Mouse (Mus musculus) hindbrain, postnatal 0 days (tissue): Measurements from ENCODE around the gene Fam81a. TPM values are rescaled to one million over a fixed set of nuclear protein-coding genes. Genes with fewer than 3 reads are reported as not detected.

Experiments
- ATAC-seq: fragments of 200-750 bp; cut with Nextera tagmentation; 2 replicates; pipeline ENCODE4 v1.8.0; 2017; ENCODE audit warnings: mild to moderate bottlenecking, moderate TSS enrichment, moderate library complexity
- DNase-seq: peaks from one replicate; pipeline ENCODE4 v3.0.0-alpha.2; 2015; ENCODE audit warnings: low spot score
- H3K27ac ChIP-seq: fragments of 300-500 bp; sonication (generic); 2 replicates; pipeline ENCODE4 v1.5.1; 2014; ENCODE audit warnings: mild to moderate bottlenecking
- H3K27me3 ChIP-seq: fragments of 300-500 bp; sonication (generic); 2 replicates; pipeline ENCODE4 v1.6.1; 2014; ENCODE audit warnings: low read length, mixed read lengths; ENCODE audit not compliant: insufficient read depth
- H3K36me3 ChIP-seq: fragments of 300-500 bp; sonication (generic); 2 replicates; pipeline ENCODE4 v1.6.1; 2014; ENCODE audit warnings: low read length, mixed read lengths; ENCODE audit not compliant: insufficient read depth
- H3K4me1 ChIP-seq: fragments of 300-500 bp; sonication (generic); 2 replicates; pipeline ENCODE4 v1.6.1; 2014; ENCODE audit warnings: antibody characterized with exemption, low read length, mixed read lengths; ENCODE audit not compliant: insufficient read depth
- H3K4me2 ChIP-seq: fragments of 300-500 bp; sonication (generic); 2 replicates; pipeline ENCODE4 v1.6.1; 2014; ENCODE audit warnings: low read depth, mild to moderate bottlenecking, low read length, moderate library complexity, mixed read lengths
- H3K4me3 ChIP-seq: fragments of 300-500 bp; sonication (generic); 2 replicates; pipeline ENCODE4 v1.5.1; 2014; ENCODE audit warnings: low read length
- H3K9ac ChIP-seq: fragments of 300-500 bp; sonication (generic); replicated peaks from 2 replicates; pipeline ENCODE4 v1.6.1; 2014; ENCODE audit warnings: mild to moderate bottlenecking, low read length, moderate library complexity, mixed read lengths
- H3K9me3 ChIP-seq: fragments of 300-500 bp; sonication (generic); 2 replicates; pipeline ENCODE4 v1.6.1; 2016; ENCODE audit warnings: low read length, mixed read lengths
- CTCF ChIP-seq: IDR thresholded peaks from 2 replicates; pipeline ENCODE4 v1.5.1; 2016; ENCODE audit warnings: antibody characterized with exemption, control low read depth, low read depth
- WGBS: fragments of 180-500 bp; shearing (Covaris S2); extraction: QIAGEN DNeasy Blood & Tissue Kit; methylation state at CpG from one replicate; pipeline ENCODE4 v1.1.7; 2014; 5-methylcytosine and 5-hydroxymethylcytosine counted together
- polyA plus RNA-seq: library from polyadenylated mRNA; unstranded; fragments of >200 nt; fragmentation: Nextera tagmentation; extraction: Ambion mirVana; gene quantifications from 2 replicates; pipeline ENCODE4 v1.2.1, GENCODE M21; 2015
- total RNA-seq: library from RNA; depleted of rRNA; stranded (reverse); fragments of >200 nt; gene quantifications from 2 replicates; pipeline ENCODE4 v1.2.3, GENCODE M21; 2014

Fam81a gene
- total and polyA plus RNA-seq, 2 experiments from 2014 or later, result 14.4 to 16.3 TPM

DNA sequence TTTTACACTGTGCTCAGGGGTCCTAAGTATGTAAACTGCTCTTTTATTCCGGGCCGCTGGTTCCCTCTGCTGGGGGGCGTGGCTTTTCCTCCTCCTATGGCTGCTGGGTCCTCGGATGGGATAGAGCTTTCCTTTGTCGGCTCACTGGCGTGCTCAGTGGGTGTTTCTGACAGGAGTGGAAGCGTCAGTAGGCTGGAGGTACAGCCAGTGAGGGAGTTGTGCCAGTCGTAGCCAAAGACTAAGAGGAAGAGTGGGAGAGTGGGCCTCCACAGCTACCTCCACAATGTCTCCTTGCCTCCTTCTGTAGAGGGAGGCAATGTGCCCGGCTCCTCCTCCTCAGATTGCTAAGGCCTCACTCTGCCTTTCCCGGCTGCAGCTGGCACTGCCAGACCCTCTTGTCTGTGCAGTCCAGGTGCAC, 30.5 kb downstream of the Fam81a start:
- H3K4me3 ChIP-seq, result 0 out of 2 replicates have a peak overlapping the region, but pooled peaks have one; percentile 10
- WGBS, result 9% methylated on average over 10 of the region's 10 CpGs
- no peak for TF ChIP-seq CTCF

DNA sequence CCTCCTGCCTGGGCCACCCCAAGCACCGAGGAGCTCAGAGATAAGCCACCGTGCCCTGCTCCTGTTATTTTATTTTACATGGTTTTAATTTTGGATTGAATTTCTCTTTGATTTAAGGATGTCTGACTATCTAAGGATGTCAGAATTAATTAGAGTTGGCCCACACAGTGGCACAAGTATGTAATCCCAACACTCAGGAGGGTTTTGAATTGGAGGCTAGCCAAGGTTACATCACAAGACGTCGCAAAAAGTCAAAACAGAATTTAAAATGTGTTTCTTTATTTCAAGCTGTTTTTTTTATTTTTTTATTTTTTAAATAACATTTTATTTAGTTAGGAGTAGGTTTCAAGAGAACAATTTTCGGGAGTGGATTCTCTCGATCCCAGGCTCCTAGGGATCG, 31.5 kb downstream of the Fam81a start:
- no peak overlapping the region for H3K27ac ChIP-seq
- H3K9me3 ChIP-seq, result no peaks in the 10 kb centered on the region
- no peak overlapping the region for H3K4me3 ChIP-seq
- WGBS, result 53% methylated on average over 7 of the region's 7 CpGs
- H3K27me3 ChIP-seq, result no peaks in the 10 kb centered on the region
- H3K9ac ChIP-seq, result no peak overlapping the region
- ATAC-seq (no peak), DNase-seq (peak; percentile 47)
- H3K4me1 ChIP-seq, result peaks cover 3% of the 10 kb centered on the region; the same call in 1 of the 2 replicates
- H3K36me3 ChIP-seq, result no peaks in the 10 kb centered on the region
- no peak for TF ChIP-seq CTCF
- H3K4me2 ChIP-seq, result no peak overlapping the region

More for the DNA sequence above, 30.5 kb downstream of the Fam81a start:
- peak; percentile 57; the same call in 1 of the 2 replicates for ATAC-seq
- H3K27me3 ChIP-seq, result no peaks in the 10 kb centered on the region
- no peak overlapping the region for H3K27ac ChIP-seq
- DNase-seq, result peak; percentile 9
- peaks cover 3% of the 10 kb centered on the region; the same call in 1 of the 2 replicates for H3K4me1 ChIP-seq
- H3K4me2 ChIP-seq, result peak overlapping the region; percentile 49
- no peaks in the 10 kb centered on the region for H3K36me3 ChIP-seq
- 0 out of 2 replicates have a peak overlapping the region, but pooled peaks have one; percentile 24 for H3K9ac ChIP-seq
- no peaks in the 10 kb centered on the region for H3K9me3 ChIP-seq

DNA sequence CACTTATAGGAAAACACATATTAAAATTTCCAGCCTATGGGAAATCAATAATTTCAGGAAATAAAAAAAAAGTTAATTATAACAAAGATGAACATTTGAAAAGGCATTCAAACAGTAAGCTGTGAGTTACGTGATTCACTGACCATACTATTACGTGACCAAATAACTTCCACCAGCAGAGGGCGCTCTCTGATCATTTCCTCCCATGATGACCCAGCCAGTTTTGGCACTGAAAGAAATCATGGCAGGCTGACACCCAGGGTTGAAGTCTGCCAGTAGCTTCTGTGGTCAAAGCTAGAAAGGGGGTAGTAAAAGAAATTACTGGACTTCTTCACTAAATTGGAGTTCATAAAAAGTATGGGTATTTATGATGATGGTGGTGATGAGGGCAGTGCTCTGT, 33.1 kb downstream of the Fam81a start:
- peak; percentile 93 for DNase-seq
- Histone ChIP-seq H3K27ac (no peak overlapping the region), H3K9ac (no peak overlapping the region), H3K36me3 (no peaks in the 10 kb centered on the region), H3K4me2 (no peak overlapping the region), H3K4me3 (no peak overlapping the region), H3K4me1 (peaks cover 3% of the 10 kb centered on the region; the same call in 1 of the 2 replicates), H3K9me3 (no peaks in the 10 kb centered on the region), H3K27me3 (no peaks in the 10 kb centered on the region)
- peak; percentile 95 for TF ChIP-seq CTCF
- WGBS, result 7% methylated on average over 3 of the region's 3 CpGs
- peak; percentile 73 for ATAC-seq

DNA sequence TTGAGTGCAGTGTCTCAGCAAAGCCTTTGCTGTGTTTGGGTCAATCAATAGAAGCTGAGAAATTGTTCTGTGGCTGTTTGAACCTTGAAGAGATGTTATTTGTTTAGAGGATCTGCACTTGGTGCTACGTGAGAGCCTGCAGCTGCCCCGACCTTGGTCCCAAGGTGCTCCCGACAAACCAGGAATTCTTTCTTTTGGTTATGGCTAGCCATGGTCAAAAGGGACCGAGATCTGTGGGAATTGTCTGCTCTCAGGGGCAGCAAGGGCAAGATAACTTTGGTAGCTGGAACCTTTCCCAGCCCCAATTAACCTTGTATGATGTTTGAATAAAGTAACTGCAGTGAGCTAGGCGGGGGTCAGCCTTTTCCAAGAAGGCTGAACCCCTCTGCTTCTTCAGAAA, 34.2 kb downstream of the Fam81a start:
- H3K9me3 ChIP-seq, result no peaks in the 10 kb centered on the region
- no peak for TF ChIP-seq CTCF
- WGBS, result 74% methylated on average over 5 of the region's 5 CpGs
- no peak overlapping the region for H3K27ac ChIP-seq
- no peak overlapping the region for H3K4me2 ChIP-seq
- H3K4me3 ChIP-seq, result no peak overlapping the region
- H3K9ac ChIP-seq, result no peak overlapping the region
- peaks cover 3% of the 10 kb centered on the region; the same call in 1 of the 2 replicates for H3K4me1 ChIP-seq
- no peak for DNase-seq
- H3K27me3 ChIP-seq, result no peaks in the 10 kb centered on the region
- H3K36me3 ChIP-seq, result no peaks in the 10 kb centered on the region
- no peak for ATAC-seq

DNA sequence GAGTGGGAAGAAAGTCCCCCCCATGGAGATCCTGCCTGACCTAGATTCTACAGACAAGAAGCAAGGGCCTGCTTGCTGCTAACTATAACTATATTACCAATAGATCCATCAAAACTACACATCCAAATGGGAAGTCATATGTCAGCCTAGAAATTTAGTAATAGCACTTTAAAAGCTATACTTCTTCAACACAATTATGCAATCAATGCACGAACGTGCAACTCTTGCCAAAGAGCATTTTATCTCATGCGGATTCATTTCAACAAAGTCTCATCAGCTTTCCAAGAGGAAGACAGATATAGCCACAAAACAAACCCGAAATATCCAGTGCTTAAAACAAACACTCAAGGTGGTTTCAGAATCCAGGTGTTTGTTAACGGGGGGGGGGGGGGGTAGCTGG, 36.8 kb downstream of the Fam81a start:
- Histone ChIP-seq H3K4me3 (no peak overlapping the region), H3K4me1 (no peaks in the 10 kb centered on the region), H3K27me3 (no peaks in the 10 kb centered on the region), H3K27ac (no peak overlapping the region), H3K9ac (no peak overlapping the region), H3K4me2 (no peak overlapping the region), H3K9me3 (no peaks in the 10 kb centered on the region), H3K36me3 (no peaks in the 10 kb centered on the region; the same call in 1 of the 2 replicates)
- no peak for TF ChIP-seq CTCF
- DNase-seq (no peak), ATAC-seq (no peak)
- WGBS, result 81% methylated on average over 5 of the region's 5 CpGs

DNA sequence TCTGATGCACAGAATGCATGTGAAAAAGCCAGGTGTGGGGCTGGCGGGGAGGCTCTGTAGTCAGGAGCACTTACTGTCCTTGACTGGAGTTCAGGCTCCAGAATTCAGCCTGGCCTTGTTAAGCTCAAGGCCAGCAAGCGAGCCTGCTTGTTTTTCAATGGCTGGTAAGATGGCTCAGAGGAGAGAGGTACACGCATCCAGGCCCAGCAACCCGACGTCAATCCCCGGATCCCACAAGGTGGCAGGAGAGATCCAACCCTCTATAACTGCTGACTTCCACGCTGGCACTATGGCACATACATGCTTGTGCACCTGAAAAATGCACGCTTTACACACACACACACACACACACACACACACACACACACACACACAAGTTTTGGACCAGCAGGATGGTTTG, 39.3 kb downstream of the Fam81a start:
- Histone ChIP-seq H3K27ac (no peak overlapping the region), H3K4me3 (no peak overlapping the region), H3K4me1 (no peaks in the 10 kb centered on the region), H3K9ac (no peak overlapping the region), H3K27me3 (no peaks in the 10 kb centered on the region), H3K36me3 (no peaks in the 10 kb centered on the region; the same call in 1 of the 2 replicates), H3K4me2 (no peak overlapping the region), H3K9me3 (no peaks in the 10 kb centered on the region)
- DNase-seq, result peak; percentile 36
- TF ChIP-seq CTCF, result peak; percentile 54
- no peak for ATAC-seq
- 46% methylated on average over 8 of the region's 8 CpGs for WGBS

DNA sequence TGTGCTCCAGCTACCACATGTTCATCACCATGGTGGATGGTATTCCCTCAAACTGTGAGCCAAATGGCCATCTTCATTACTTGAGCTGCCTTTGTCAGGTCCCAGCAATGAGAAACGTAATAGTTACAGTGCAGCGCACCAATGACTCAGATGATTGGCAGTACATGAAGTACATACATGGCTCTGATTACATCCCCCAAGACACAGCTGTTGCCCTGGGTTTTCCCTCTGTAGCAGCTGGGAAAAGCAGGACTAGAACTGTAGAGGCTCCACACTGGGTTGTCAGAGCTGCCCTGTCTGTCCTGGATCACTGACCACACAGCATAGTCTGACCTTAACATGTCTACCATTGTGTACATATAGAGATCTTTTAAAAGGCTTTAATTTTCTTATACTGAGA, 44.8 kb downstream of the Fam81a start:
- Histone ChIP-seq H3K4me2 (no peak overlapping the region), H3K27me3 (no peaks in the 10 kb centered on the region), H3K4me1 (no peaks in the 10 kb centered on the region), H3K9me3 (no peaks in the 10 kb centered on the region), H3K36me3 (no peaks in the 10 kb centered on the region; the same call in 1 of the 2 replicates), H3K4me3 (no peak overlapping the region), H3K27ac (no peak overlapping the region), H3K9ac (no peak overlapping the region)
- no peak for DNase-seq
- 90% methylated on average over 2 of the region's 2 CpGs for WGBS
- no peak for TF ChIP-seq CTCF
- ATAC-seq, result no peak
